Mouse (Mus musculus) cerebellum, adult 18-20 months (tissue): ENCODE measurements at regions not wholly inside any gene's neighbourhood (a gene's known extent, or its start where the extent isn't known, plus 50 kb on each side); places are given as distances from the start of the nearest gene placed in this dataset.

Source experiments
- DNase-seq, 2 experiments: peaks; one replicate each; pipeline ENCODE4 v3.0.0; 2021

- peak; percentile 56 to 62 for DNase-seq
These were observed 232.4 kb downstream of the Maf start for GRCm38 (mm10) chr8:115475156-115475555.

GRCm38 (mm10) chr8:115473974-115474373 is 233.6 kb downstream of the Maf start:
- no peak for DNase-seq

DNA sequence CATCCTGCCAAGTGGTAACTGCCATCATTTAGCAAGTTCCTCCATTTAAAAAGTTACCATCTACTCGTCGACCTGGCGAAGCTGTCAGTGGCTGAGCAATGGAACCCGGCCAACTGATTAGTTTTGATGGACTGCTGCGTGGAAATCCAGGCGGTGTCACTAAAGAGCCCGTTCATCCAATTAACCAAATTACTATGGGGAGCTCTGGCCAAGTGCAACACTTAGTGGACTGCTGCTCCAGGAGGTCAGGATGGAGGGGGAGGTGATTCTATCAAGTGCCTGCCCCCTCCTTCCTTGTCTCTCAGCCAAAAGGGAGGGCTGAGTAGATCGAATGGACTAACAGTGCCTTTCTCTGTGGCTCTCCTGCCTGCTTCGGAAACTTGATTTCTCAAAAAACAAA is 241.0 kb downstream of the Maf start:
- peak; percentile 24 to 30 for DNase-seq

DNA sequence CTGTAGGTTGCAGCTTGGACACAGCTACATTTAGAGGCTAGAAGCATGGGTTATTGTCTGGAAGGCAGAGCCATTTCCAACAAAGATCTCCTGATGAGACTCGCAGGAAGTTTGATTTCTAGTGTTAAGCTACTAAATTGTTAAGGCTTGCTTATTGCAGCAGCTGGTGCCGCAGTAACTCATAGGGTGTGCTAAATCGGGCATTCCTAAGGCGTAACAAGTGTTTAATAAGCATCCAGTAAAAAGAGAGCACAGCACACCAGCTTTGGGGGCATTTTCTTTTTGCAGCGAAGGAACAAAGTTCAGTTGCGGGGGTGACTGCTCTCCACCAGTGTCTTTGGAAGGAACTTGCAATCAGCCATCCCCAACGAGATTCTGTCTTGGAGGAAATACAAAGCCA is 241.5 kb downstream of the Maf start:
- no peak for DNase-seq

GRCm38 (mm10) chr8:115462657-115463056 is 244.9 kb downstream of the Maf start:
- no peak for DNase-seq

DNA sequence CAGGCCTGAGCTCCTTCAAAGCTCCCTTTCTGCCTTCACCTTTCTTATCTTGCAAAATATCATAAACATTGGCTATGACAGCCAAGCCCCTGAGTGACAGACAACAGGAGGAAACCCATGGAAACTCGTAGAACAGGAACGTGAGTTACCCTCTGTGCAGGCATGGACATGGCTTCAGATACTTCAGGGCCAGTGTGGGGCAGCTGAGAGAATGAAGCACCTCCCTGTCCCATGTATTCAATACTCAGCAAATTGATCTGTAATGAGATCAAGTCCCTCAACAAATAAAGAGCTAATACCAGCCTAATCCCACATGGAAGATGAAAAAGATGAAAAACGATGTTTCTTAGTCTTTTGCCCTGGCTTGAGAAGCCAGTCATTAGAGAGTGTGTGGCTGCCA is 249.5 kb downstream of the Maf start:
- no peak for DNase-seq

DNA sequence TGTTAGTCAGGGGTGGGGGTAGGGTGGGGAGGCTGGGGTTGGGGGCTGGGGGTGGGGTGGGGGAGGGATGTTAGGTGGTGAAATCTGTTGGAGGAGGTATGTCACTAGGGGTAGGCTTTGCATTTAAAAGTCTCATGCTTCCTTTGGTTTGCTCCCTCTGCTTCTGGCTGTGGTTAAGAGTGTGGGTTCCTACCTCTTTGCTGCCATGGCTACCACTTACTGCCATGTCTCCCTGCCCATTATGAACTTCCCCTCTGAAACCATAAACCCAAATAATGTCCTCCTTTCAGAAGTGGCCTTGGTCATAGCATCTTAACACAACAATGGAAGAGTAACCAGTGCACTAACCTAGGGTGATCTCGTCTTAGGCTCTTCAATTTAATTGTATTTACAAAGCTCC is 256.8 kb downstream of the Maf start:
- no peak for DNase-seq

GRCm38 (mm10) chr8:115448367-115448766 is 259.2 kb downstream of the Maf start:
- DNase-seq, result peak; percentile 27 to 28

GRCm38 (mm10) chr8:115444519-115444918 is 263.1 kb downstream of the Maf start:
- DNase-seq, result no peak

- no peak for DNase-seq
These were observed 265.5 kb downstream of the Maf start for GRCm38 (mm10) chr8:115441943-115442550.

DNA sequence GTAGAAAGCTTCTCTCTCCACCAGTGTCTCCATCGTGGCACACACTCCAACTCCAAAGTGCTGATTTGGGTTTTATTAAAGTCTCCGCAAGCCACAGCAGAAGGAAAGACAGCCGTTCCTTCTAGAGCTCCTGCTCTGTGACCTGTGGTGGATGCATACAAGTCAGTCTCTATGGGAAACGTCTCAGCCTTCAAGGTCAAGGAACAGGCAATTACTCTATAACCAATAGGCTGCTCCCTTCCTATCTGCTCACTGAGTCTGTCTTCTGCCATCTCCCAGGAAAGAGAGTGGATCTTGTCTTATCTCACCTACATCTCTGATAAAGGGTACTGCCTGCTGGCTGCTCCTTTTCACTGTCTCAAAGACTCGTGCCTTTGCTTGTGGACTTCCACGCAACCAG is 266.3 kb downstream of the Maf start:
- DNase-seq, result no peak

GRCm38 (mm10) chr8:115440151-115440550 is 267.4 kb downstream of the Maf start:
- DNase-seq, result peak; percentile 56 to 59

GRCm38 (mm10) chr8:115439512-115439911 is 268.1 kb downstream of the Maf start:
- peak; percentile 50 to 56 for DNase-seq

- DNase-seq, result peak in 1 of 2 experiments; percentile 32
These were observed 269.6 kb downstream of the Maf start for GRCm38 (mm10) chr8:115437956-115438355.

GRCm38 (mm10) chr8:115436356-115436721 is 271.3 kb downstream of the Maf start:
- DNase-seq, result no peak

DNA sequence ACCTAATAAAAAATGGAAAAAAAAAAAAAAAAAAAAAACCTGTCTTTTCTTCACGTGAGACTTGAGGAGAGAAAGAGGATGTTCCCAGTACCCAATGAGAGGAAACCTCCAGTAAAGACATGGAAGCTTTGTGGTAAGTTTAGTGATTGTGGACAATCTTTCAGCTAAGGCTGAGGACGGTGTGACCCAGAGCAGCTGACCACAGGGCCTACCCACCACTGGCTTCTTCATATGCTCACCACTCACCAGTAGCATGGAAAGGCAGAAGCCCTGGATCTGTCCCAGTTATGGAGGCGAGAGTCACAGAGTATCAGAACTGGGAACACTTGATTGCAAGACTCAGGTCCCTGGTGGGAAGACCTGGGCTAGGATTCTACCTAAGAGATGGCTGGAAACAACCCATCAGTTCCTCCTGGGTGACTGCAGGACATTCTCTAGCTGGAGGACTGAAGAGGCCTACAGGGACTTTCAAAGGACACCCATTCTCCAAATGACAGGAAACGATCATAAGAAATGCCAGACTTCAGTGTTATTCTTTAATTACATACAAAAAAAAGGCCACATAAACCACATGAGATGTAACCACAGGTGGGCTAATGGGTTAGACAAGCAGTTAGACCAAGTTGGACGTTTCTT is 271.8 kb downstream of the Maf start:
- no peak for DNase-seq

- peak; percentile 82 to 91 for DNase-seq
These were observed 275.1 kb downstream of the Maf start for GRCm38 (mm10) chr8:115432396-115433040.

- DNase-seq, result no peak
These were observed 276.8 kb downstream of the Maf start for GRCm38 (mm10) chr8:115430793-115431192.

DNA sequence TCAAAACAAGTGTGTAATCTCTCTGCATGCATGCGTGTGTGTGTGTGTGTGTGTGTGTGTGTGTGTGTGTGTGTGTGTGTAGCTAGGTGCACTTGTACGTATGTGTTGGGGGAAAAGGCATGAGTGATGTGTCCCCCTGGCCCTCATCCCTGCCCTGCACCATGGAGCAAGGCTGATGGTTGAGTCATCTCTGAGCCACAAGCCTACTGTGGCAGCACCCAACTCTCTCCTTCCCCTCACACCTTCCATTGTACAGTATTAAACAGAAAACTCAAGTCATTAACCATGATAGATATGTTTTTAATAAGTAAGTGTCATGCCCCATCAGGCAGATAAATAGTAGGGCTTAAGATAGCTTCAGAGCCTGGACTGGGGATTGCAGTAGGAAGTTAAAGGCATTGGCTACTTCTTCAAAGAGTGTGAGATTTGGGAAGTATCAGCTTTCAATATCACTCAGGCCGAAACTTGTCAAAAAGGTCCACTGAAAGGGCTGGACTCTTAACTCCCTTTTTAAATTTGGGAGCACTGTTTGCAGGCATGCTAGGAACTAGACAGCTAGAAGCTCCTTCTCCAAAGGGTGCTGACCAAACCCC is 278.2 kb downstream of the Maf start:
- no peak for DNase-seq

- DNase-seq, result peak; percentile 32 to 38
These were observed 278.9 kb downstream of the Maf start for GRCm38 (mm10) chr8:115428528-115429290.

GRCm38 (mm10) chr8:115428022-115428421 is 279.6 kb downstream of the Maf start:
- no peak for DNase-seq

- no peak for DNase-seq
These were observed 280.1 kb downstream of the Maf start for GRCm38 (mm10) chr8:115427490-115427889.

GRCm38 (mm10) chr8:115426543-115426942 is 281.1 kb downstream of the Maf start:
- no peak for DNase-seq
